Mouse (Mus musculus) layer of hippocampus, adult 9-10 months (tissue): Measurements from ENCODE around the gene Alk.

Source experiments
- DNase-seq: peaks from one replicate; pipeline ENCODE4 v3.0.0; 2022; ENCODE audit warnings: low spot score

The Alk gene

DNA sequence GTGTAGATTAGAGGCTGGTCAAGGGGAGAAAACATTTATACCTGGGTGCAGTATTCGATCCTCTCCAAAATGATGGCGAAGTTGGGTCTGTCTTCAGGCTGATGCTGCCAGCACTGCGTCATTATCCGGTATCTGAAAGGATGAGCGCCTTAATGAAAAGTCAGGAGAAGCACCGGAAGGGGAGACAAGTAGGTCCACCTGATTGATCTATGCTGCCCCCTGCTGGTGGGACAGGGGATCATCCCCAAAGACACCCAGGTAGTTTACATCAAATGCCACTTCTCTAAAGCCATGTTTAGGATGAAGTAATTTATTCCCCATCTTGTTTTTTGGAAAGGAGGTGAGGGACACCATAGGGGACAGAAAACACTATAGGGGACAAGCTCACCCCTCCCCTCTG is 730.4 kb downstream of the Alk start:
- no peak for DNase-seq

DNA sequence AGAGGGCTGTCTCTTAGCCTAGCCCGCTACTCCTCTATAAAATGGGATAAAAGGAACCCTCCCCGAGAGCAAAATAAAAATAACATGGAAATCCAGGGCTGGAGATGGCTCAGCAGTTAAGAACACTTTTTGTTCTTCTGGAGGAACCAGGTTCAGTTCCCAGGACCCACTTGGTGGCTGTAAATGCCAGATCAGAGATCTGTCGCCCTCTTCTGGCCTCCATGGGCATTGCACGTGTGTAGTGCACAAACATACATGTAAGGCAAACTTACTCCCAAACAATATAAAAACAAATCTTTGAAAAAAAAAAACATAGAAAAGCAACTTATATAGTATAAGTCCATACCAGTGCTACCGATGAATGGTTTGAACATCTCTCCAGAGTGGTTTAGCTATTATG is 731.5 kb downstream of the Alk start:
- DNase-seq: no peak

DNA sequence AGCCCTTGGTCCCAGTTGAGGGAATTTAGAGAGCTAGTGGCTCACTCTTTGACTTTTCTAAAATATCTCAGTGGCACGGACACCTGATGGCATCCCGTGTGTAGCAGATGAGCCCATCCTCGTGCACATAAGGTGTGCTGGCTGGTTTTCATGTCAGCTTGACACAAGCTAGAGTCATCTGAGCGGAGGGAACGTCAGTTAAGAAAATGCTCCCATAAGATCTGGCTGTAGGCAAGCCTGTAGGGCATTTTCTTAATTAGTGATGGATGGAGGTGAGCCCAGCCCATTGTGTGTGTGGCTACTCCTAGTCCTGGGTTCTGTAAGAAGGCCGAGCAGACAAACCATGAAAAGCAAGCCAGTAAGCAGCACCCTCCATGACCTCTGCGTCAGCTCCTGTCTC is 732.4 kb downstream of the Alk start:
- no peak for DNase-seq

DNA sequence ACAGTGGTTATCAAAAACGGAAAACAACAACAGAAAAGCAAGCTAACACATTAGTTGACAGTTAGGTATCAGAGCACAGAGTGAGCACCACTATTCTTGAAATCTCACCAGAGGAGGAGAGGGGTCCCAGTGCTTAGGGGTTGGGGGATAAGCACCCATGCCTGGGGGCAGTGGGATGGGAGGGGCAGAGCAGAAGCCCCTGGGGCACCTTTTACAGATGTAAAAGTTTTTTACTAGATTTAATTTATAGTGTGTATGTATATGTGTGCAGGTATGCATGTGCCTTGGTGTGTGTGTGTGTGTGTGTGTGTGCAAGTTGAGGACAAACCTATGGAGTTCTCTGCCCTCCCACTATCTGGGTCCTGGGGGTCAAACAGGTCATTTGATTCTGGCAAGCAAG is 733.8 kb downstream of the Alk start:
- no peak for DNase-seq

DNA sequence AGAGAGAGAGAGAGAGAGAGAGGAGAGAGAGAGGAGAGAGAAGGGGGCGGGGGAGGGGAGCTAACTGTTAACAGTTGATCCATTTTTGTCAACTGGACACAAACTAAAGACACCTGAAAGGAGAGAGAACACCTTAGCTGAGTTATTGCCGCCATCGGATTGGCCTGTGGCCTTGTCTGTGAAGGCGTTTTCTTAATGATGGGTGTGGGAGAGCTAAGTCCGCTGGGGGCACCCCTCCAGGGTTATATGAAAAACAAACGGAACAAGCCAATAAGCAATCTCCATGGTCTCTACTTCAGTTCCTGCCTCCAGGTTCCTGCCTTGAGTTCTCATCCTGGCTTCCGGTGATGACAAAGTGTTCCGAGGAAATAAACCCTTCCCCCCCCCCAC is 734.2 kb downstream of the Alk start:
- DNase-seq: no peak

DNA sequence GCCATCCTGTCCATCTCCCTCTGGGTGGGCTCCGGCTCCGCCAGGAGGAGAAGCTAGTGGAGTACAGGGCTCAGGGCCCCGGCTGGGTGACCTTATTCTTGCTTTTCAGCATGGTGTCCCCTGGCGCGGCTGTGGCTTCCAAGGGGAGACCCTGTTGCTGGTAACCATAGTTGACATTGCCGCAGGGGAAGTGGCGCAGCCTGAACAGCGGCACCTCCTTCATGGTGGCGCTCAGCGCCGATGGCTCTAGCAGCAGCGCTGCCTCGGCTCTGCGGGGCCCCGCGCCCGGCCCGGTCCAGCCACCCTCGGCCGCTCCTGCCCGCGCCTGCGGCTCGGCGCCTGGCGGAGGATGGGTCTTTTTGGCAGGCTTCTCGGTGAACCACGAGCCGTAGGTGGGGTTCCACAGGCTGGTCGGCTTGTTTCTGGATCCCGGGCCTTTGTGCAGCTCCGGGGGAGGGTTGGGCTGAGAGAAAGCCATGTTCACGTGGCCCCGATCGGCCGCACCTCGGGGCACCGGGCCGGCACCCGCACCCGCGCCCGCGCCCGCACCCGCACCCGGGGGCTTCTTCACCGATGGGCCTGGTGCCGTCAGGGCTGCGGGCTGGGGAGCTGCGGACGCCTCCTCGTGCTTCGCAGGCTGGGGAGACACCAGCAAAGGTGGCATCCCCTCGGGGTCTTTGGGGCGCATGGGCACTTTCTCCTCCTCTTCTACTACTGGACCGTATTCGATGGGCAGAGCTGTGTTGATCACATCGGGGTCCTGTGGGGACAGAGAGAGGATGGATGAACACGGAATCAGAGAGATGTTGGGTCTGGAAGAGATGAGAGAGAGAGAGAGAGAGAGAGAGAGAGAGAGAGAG is 734.8 kb downstream of the Alk start:
- DNase-seq: no peak

DNA sequence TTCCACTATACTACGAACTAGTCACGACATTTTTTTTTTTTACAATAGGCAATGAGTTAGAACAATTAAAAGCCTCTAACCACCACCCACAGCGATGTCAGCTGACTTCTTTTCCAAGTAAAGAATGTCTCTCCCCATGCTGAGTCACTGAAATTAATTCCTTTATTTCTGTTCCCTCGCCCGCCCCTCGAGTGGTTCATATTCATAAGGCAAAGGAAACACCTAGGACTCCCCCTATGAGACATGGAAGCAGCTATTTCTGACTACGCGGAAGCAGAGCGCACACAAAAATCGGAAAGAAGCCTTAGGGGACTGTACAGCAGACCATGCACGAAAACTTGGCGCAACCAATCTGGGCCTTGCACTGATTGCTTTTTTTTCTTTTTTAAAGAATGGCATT is 735.6 kb downstream of the Alk start:
- no peak for DNase-seq

DNA sequence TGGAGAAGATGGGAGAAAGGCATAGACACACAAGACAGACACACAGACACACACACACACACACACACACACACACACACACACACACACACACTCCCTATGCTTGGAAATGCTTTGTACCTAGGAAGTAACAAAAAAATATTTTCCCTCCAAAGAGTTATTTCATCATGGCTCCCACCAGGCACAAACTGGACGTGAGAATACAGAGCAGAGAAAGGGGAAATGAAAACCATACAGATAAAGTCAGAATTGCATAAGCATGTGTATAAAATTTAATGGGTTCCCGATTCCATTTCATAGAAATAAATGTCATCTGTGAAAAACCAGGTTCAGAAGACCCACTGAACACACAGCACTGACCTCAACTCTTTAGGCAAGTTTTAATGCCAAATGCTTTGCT is 736.5 kb downstream of the Alk start:
- DNase-seq: no peak

DNA sequence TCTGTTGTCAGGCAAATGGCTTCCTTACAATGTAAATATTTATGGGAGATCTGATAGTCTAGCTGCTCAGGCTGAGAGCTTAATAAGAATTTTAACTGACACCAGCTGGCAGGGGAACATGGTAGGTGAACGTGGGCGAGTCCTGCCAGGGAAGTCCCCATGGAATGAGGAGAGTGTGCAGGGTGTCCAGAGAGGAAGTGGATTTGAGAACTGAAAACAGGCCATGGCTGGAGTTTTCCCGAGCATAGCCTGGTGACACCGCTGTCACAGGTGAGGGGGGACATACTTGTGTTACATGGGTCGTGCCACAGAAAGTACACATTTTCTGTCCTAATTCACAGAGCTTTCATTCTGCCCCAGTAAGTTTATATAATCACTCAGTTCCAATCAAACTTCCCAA is 739.0 kb downstream of the Alk start:
- no peak for DNase-seq

DNA sequence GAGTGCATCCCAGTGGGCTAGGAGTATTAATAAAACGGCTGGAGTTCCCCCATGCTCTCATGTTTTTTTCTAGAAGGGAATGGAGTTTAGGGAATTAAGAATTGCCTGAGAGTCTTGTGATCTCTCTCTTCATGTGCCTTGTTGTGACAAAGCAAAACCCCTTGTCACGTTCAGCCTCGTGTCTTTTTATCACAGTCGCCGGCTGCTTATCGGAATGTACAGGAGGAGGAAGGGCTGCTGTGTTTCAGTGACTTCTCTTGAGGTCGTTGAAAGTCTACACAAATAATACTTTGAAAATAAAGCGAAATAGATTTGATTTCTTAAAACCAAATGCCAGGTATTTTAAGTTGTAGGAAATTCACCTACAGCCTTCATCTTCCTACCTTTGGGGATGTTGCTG is 740.4 kb downstream of the Alk start:
- no peak for DNase-seq

DNA sequence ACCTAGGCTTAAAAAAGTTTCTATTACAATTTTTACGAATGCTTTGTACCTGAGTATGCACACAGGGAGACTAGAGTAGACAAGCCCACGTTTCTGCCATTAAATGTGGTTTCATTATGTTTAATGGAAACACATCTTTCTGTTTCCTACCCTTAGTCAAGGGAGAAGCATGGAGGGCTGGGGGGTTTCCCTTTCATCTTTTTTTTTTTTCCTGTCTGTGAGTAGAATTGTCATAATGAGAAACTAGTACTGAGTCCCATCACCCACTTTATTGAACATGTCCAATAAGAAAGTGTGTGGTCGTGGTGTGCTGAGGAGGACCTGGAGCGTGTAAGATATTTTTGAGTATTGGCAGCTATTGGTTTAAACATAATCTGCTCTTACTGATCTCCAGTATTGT is 741.5 kb downstream of the Alk start:
- no peak for DNase-seq

DNA sequence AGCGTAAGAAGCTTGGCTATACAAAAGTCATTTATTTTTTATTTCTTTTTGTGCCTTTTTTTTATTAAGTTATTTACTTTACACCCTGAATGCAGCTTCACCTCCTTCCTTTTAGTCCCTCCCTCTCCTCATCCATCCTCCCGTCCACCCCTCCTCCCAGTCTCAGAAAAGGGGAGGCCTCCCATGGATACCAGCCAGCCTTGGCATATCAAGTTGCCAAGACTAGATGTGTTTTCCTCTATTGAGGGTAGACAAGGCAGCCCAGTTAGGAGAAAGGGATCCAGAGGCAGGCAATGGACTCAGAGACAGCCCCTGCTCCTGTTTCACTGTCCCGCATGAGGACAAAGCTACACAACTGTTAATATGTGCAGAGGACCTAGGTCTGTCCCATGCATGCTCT is 742.2 kb downstream of the Alk start:
- DNase-seq: no peak

DNA sequence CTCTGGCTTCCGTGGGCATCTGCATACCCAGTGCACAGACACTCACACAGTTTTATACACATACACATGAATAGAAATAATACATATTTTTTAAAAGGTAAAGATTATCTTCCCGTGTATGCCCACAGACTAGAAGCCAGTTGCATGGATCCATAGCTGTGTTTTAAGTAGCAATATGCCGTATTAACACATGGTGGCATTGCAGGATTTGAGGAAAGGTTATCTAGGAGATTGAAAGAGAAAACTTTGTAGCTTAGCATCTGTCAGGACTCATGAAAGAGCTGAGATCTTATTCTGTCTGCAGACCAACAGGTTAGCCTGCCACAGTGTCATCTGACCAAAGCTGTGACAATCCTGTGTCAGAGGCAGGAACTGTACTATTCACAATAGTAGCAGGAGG is 772.5 kb downstream of the Alk start:
- DNase-seq: no peak

DNA sequence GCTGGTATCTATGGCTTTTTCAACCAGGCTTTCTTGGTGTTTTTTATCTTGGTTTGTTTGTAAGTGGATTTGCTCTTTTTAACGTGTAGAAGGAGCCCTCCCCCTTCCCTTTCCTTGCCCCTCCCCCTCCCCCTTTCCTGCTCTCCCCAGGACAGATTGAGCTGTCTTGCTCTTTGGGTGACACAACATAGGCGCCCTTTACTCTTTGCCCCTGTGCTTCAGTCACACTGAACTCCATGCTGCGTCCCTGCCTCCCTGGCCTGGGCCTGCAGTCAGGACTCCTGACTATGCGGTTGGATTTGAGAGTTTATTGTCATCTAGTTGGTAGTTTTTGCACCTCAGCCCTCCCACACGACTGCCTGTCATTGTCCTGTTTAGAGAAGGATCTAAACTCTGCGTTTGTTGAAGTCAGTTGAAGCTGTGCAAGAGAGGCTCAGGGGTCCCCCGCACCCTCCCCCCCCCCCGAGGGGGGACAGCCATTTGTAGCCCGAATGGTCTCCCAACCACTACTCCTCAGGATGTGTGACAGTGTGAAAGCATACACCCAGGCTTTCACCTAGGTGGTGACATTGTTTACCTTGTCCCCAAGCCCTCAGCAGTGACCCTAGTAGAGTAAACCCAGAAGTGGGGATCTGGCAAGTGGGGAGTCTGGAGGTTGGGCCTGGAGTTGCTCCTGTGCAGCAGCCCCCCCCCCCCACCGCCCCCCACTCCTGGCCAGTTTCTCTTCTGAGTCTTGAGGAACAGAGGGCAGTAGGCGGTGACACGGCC is 775.6 kb downstream of the Alk start:
- no peak for DNase-seq

DNA sequence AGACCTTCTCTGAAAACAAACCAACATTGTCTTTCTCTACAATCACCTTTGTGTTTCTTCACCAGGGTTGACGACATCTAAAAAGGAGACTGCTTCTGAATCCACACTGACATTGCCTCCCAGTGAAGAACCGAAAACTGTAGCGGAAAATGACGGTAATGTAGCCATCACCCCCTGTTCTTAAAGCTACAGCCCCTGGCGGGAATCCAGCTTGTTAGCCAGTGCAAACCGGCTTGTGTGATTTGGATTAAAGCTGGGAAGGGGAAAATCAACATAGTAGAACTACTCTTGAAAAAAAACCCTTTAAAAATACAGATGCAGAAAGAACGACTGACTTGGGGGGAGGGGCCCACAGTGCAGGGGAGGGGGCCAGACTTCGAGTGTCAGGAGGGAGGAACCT is 776.8 kb downstream of the Alk start:
- no peak for DNase-seq

DNA sequence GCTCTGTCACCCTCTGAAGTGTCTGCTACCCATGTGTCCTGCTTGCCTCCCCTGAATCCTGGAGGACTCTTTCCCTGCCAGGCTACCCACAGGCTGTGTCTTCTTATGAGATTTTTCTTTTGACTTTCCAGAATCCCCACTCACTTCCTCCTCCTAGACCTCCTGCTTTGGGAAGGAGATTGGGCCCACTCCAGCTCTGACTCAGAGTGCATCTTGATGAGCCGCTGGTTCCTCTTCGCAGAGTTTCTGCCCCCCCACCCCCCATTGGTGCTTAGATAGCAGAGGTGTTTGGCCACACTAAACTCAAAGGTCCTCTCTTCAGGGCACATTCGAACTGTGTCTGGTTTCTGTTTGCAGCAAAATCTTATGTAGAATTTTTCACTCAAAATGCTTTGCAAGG is 777.8 kb downstream of the Alk start:
- no peak for DNase-seq

DNA sequence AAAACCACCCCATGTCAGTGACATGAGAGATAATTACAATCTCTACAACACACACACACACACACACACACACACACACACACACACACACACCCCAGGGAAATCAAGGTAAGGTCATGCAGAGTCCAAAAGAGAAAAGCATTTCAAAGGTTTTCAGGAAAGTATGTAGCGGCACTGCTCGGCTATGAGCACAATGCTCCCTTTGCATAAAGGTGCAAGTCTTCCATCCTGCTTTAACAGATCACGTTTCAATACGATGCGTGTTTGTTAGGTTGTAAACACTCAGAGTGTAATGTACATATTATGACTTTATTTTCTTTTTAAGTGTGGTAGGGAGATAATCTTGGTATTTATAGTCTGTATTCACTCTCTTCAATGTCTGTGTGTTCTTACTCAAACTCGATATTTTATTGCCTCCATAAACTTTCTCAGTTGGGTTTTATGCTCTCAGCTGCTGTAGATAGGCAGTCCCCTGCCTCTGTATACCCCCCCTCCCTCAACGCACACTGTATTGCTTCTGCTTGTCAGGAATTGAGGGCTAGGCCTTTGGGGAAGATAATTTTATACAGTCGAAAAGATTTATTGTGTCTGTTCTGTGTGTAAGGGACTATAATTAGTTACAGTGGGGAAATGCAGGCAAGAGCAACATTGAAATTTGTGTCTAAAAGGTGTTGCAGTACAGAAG is 780.7 kb downstream of the Alk start:
- DNase-seq: no peak
